17 mouse cellular contexts compared by ENCODE assay signal in the genomic region with DNA sequence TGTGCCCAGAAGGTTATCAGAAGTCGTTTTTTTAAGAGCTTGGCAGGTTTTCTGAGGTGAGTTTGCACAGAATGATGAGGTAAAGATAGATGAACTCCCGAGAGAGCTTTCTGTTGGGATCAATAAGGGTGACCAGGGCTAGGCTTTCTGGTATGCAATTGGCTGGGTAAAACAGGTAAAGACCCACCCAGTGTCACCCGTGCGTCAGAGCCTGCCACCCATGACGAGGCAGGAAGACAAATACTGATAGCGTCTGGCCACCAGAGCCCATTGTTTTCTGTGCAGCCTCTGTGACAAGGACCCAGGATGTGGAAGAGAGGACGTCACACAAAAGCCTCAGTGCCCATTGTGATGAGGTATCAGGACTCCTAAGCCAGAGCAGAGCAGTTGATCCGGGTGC.
"Had no signal": no experiment of that assay in that cellular context is flagged by ENCODE, and none has a peak within 500 bp of the region (broad histone marks: within the 10 kb centered on the region; RNA-seq: fewer than 3 reads in every experiment).

No protein-coding gene starts in this region.

- H3K27me3 ChIP-seq: limb, embryonic 13.5 days; neural tube, embryonic 13.5 days; stomach, embryonic 15.5 days had no signal

- H3K9me3 ChIP-seq: limb, embryonic 13.5 days; liver, embryonic 15.5 days; neural tube, embryonic 13.5 days; stomach, embryonic 15.5 days had no signal

- H3K4me2 ChIP-seq: limb, embryonic 13.5 days; liver, embryonic 15.5 days; lung, embryonic 14.5 days; midbrain, embryonic 11.5 days; neural tube, embryonic 13.5 days; stomach, embryonic 15.5 days had no signal

- H3K4me3 ChIP-seq: layer of hippocampus, adult 2 months; limb, embryonic 13.5 days; liver, embryonic 15.5 days; neural tube, embryonic 13.5 days; stomach, embryonic 15.5 days had no signal

- ATAC-seq: midbrain, embryonic 16.5 days had no signal

- H3K27ac ChIP-seq: layer of hippocampus, adult 2 months; limb, embryonic 13.5 days; liver, embryonic 15.5 days; neural tube, embryonic 13.5 days had no signal

- H3K36me3 ChIP-seq: limb, embryonic 13.5 days; liver, embryonic 15.5 days; neural tube, embryonic 13.5 days; stomach, embryonic 15.5 days had no signal

- H3K9ac ChIP-seq: limb, embryonic 13.5 days; liver, embryonic 15.5 days; lung, embryonic 14.5 days; neural tube, embryonic 13.5 days; stomach, embryonic 15.5 days had no signal

- DNase-seq: kidney, adult 9 months; kidney, postnatal 10 days; kidney, postnatal 4 days; lung, embryonic 14.5 days; lung, postnatal 10 days; lung, postnatal 4 days; retina, postnatal 1 day; right cerebral cortex, postnatal 4 days; spleen, adult 18-20 months; thymus, postnatal 4 days had no signal
